Mouse (Mus musculus): ENCODE data around the gene Cables2. TPM values are rescaled to one million over a fixed set of nuclear protein-coding genes. Genes with fewer than 3 reads are reported as not detected.
A peak's percentile ranks its signal among the peaks of the same experiment; 100 is the strongest.

Gene Cables2
- total RNA-seq, 2 experiments from 2014 or later: 9.3 to 9.8 TPM

- intact Hi-C loops (cut with DNase I): loop anchor here (10.0 kb wide), 1 partner anchor 343 kb away; no protein-coding TSS in a partner anchor
- TF ChIP-seq CTCF (IDR thresholded peaks at IDR 0.05): no peak
- peak overlapping the region; percentile 93 for H3K27ac ChIP-seq
- peak overlapping the region; percentile 76 for H3K4me3 ChIP-seq
- no peak for DNase-seq
Observed at GRCm38 (mm10) chr2:180257963-180258865, 15.1 kb downstream of the Cables2 start.

- DNase-seq: peak; percentile 99
- intact Hi-C loops (cut with DNase I): loop anchor here (10.0 kb wide), 1 partner anchor 342 kb away; no protein-coding TSS in a partner anchor
- Histone ChIP-seq H3K27ac (peak within 1 kb of the TSS; percentile 95), H3K4me3 (peak within 1 kb of the TSS; percentile 76)
- no peak for TF ChIP-seq CTCF (IDR thresholded peaks at IDR 0.05)
Observed at GRCm38 (mm10) chr2:180257001-180257521, 16.2 kb downstream of the Cables2 start, which contains the start of gene Rps21. Gene Rps21, plus strand, starts transcription at chr2:180257377.

GRCm38 (mm10) chr2:180256296-180257000, 16.8 kb downstream of the Cables2 start:
- H3K4me3 ChIP-seq: peak overlapping the region; percentile 76
- TF ChIP-seq CTCF (IDR thresholded peaks at IDR 0.05): no peak
- intact Hi-C loops (cut with DNase I): loop anchor here (10.0 kb wide), 1 partner anchor 342 kb away; no protein-coding TSS in a partner anchor
- peak overlapping the region; percentile 95 for H3K27ac ChIP-seq
- no peak for DNase-seq

- TF ChIP-seq CTCF (IDR thresholded peaks at IDR 0.05): no peak
- peak overlapping the region; percentile 95 for H3K27ac ChIP-seq
- intact Hi-C loops (cut with DNase I): loop anchor here (10.0 kb wide), 1 partner anchor 341 kb away; no protein-coding TSS in a partner anchor
- DNase-seq: no peak
- H3K4me3 ChIP-seq: no peak overlapping the region
Observed at GRCm38 (mm10) chr2:180255701-180256100, 17.6 kb downstream of the Cables2 start.

GRCm38 (mm10) chr2:180254436-180255209, 18.7 kb downstream of the Cables2 start:
- TF ChIP-seq CTCF (IDR thresholded peaks at IDR 0.05): no peak
- Histone ChIP-seq H3K4me3 (no peak overlapping the region), H3K27ac (no peak overlapping the region)
- intact Hi-C loops (cut with DNase I): loop anchor here (10.0 kb wide), 1 partner anchor 340 kb away; no protein-coding TSS in a partner anchor
- DNase-seq: no peak

GRCm38 (mm10) chr2:180251838-180252237, 21.5 kb downstream of the Cables2 start:
- intact Hi-C loops (cut with DNase I): loop anchor here (1.0 to 10.0 kb wide), 3 partner anchors 67 to 337 kb away; partner anchors contain the start of gene Adrm1
- DNase-seq: no peak
- H3K27ac ChIP-seq: no peak overlapping the region

GRCm38 (mm10) chr2:180250930-180251611, 22.2 kb downstream of the Cables2 start:
- intact Hi-C loops (cut with DNase I): loop anchor here (1.0 to 10.0 kb wide), 3 partner anchors 66 to 336 kb away; partner anchors contain the start of gene Adrm1
- H3K27ac ChIP-seq: peak overlapping the region; percentile 65
- DNase-seq: peak; percentile 81
- H3K4me3 ChIP-seq: no peak overlapping the region
- peak; percentile 100; the same call in 1 of the 2 replicates for TF ChIP-seq CTCF (IDR thresholded peaks at IDR 0.05)

More at GRCm38 (mm10) chr2:180251838-180252237, 21.5 kb downstream of the Cables2 start:
- H3K4me3 ChIP-seq: no peak overlapping the region
- no peak for TF ChIP-seq CTCF (IDR thresholded peaks at IDR 0.05)

- Histone ChIP-seq H3K4me3 (no peak overlapping the region), H3K27ac (no peak overlapping the region)
- DNase-seq: no peak
- intact Hi-C loops (cut with DNase I): loop anchor here (2.0 kb wide), 1 partner anchor 38 kb away; no protein-coding TSS in a partner anchor
- TF ChIP-seq CTCF (IDR thresholded peaks at IDR 0.05): no peak
Observed at GRCm38 (mm10) chr2:180248947-180249660, 24.2 kb downstream of the Cables2 start.

- no peak for TF ChIP-seq CTCF (IDR thresholded peaks at IDR 0.05)
- Histone ChIP-seq H3K4me3 (no peak overlapping the region), H3K27ac (no peak overlapping the region)
- intact Hi-C loops (cut with DNase I): loop anchor here (2.0 kb wide), 1 partner anchor 37 kb away; no protein-coding TSS in a partner anchor
- DNase-seq: no peak
Observed at GRCm38 (mm10) chr2:180247916-180248315, 25.4 kb downstream of the Cables2 start.

- TF ChIP-seq CTCF (IDR thresholded peaks at IDR 0.05): no peak
- Histone ChIP-seq H3K27ac (no peak overlapping the region), H3K4me3 (no peak overlapping the region)
- intact Hi-C loops (cut with DNase I): no loop called here
- DNase-seq: no peak
Observed at GRCm38 (mm10) chr2:180243108-180243507, 30.2 kb downstream of the Cables2 start.
